Mouse (Mus musculus) lung, embryonic 14.5 days (tissue): ENCODE measurements around the gene Ankrd34a. TPM values are rescaled to one million over a fixed set of nuclear protein-coding genes. Genes with fewer than 3 reads are reported as not detected.
A peak's percentile ranks its signal among the peaks of the same experiment; 100 is the strongest.

Experiments
- ATAC-seq: fragments of 200-750 bp; cut with Nextera tagmentation; 2 replicates; pipeline ENCODE4 v1.8.0; 2017; ENCODE audit warnings: mild to moderate bottlenecking, moderate TSS enrichment, moderate library complexity; ENCODE audit not compliant: insufficient read depth
- DNase-seq: peaks from one replicate; pipeline ENCODE4 v3.0.0-alpha.2; 2015
- H3K27ac ChIP-seq: fragments of 300-500 bp; sonication (generic); 2 replicates; pipeline ENCODE4 v1.5.1; 2014; ENCODE audit warnings: low read depth, mild to moderate bottlenecking, moderate library complexity
- H3K27me3 ChIP-seq: fragments of 300-500 bp; sonication (generic); 2 replicates; pipeline ENCODE4 v1.6.1; 2014; ENCODE audit warnings: low read length, control low read depth; ENCODE audit not compliant: insufficient read depth
- H3K36me3 ChIP-seq: fragments of 300-500 bp; sonication (generic); 2 replicates; pipeline ENCODE4 v1.6.1; 2014; ENCODE audit warnings: control low read depth; ENCODE audit not compliant: insufficient read depth
- H3K4me1 ChIP-seq: fragments of 300-500 bp; sonication (generic); 2 replicates; pipeline ENCODE4 v1.6.1; 2014; ENCODE audit warnings: antibody characterized with exemption, control low read depth; ENCODE audit not compliant: insufficient read depth
- H3K4me2 ChIP-seq: fragments of 300-500 bp; sonication (generic); 2 replicates; pipeline ENCODE4 v1.6.1; 2014; ENCODE audit warnings: mild to moderate bottlenecking
- H3K4me3 ChIP-seq: fragments of 300-500 bp; sonication (generic); 2 replicates; pipeline ENCODE4 v1.5.1; 2014; ENCODE audit warnings: low read depth, low read length
- H3K9ac ChIP-seq: fragments of 300-500 bp; sonication (generic); 2 replicates; pipeline ENCODE4 v1.6.1; 2014
- H3K9me3 ChIP-seq: fragments of 300-500 bp; sonication (generic); 2 replicates; pipeline ENCODE4 v1.6.1; 2016; ENCODE audit warnings: low read depth, low read length, control low read depth
- CTCF ChIP-seq: IDR thresholded peaks from 2 replicates; pipeline ENCODE4 v1.5.1; 2016; ENCODE audit warnings: antibody characterized with exemption, low read depth
- WGBS: fragments of 180-500 bp; shearing (Covaris S2); extraction: QIAGEN DNeasy Blood & Tissue Kit; methylation state at CpG from one replicate; pipeline ENCODE4 v1.1.7; 2014; 5-methylcytosine and 5-hydroxymethylcytosine counted together
- polyA plus RNA-seq: library from polyadenylated mRNA; unstranded; fragments of >200 nt; fragmentation: Nextera tagmentation; extraction: Ambion mirVana; gene quantifications from 2 replicates; pipeline ENCODE4 v1.2.1, GENCODE M21; 2014

Gene Ankrd34a
- 2.0 and 2.5 TPM in 2 replicates for polyA plus RNA-seq

- peak within 1 kb of the TSS; percentile 50 for H3K4me3 ChIP-seq
- DNase-seq (peak; percentile 71), ATAC-seq (no peak)
- H3K4me2 ChIP-seq = peak within 1 kb of the TSS; percentile 97
- peaks cover 8% of the 10 kb centered on the region; the same call in 1 of the 2 replicates for H3K4me1 ChIP-seq
- no peaks in the 10 kb centered on the region for H3K9me3 ChIP-seq
- peak within 1 kb of the TSS; percentile 65 for H3K9ac ChIP-seq
- no peak for TF ChIP-seq CTCF
- no peaks in the 10 kb centered on the region for H3K36me3 ChIP-seq
- peaks cover 34% of the 10 kb centered on the region for H3K27me3 ChIP-seq
- H3K27ac ChIP-seq = peak within 1 kb of the TSS; percentile 75; the same call in 1 of the 2 replicates
- 2% methylated on average over 23 of the region's 23 CpGs for WGBS
These were observed at the start of gene Ankrd34a for GRCm38 (mm10) chr3:96596228-96596707. TSS of gene Ankrd34a (plus strand) at chr3:96596636.

GRCm38 (mm10) chr3:96546880-96547279 is 49.6 kb upstream of the Ankrd34a start:
- H3K4me2 ChIP-seq = no peak overlapping the region
- no peaks in the 10 kb centered on the region for H3K4me1 ChIP-seq
- no peaks in the 10 kb centered on the region for H3K9me3 ChIP-seq
- DNase-seq (no peak), ATAC-seq (no peak)
- no peak for TF ChIP-seq CTCF
- H3K27ac ChIP-seq = no peak overlapping the region
- H3K27me3 ChIP-seq = no peaks in the 10 kb centered on the region
- no peak overlapping the region for H3K4me3 ChIP-seq
- 45% methylated on average over 4 of the region's 4 CpGs for WGBS
- no peaks in the 10 kb centered on the region for H3K36me3 ChIP-seq
- no peak overlapping the region for H3K9ac ChIP-seq

GRCm38 (mm10) chr3:96547389-96547960 is 49.0 kb upstream of the Ankrd34a start:
- H3K4me3 ChIP-seq = no peak overlapping the region
- no peak overlapping the region for H3K9ac ChIP-seq
- H3K4me2 ChIP-seq = peak overlapping the region; percentile 33; the same call in 1 of the 2 replicates
- no peaks in the 10 kb centered on the region for H3K27me3 ChIP-seq
- WGBS = 8% methylated on average over 14 of the region's 14 CpGs
- no peaks in the 10 kb centered on the region for H3K9me3 ChIP-seq
- H3K36me3 ChIP-seq = no peaks in the 10 kb centered on the region
- peak; percentile 82 for TF ChIP-seq CTCF
- H3K4me1 ChIP-seq = no peaks in the 10 kb centered on the region
- DNase-seq (peak; percentile 87), ATAC-seq (peak; percentile 55; the same call in 1 of the 2 replicates)
- no peak overlapping the region for H3K27ac ChIP-seq

GRCm38 (mm10) chr3:96548824-96549223 is 47.6 kb upstream of the Ankrd34a start:
- no peak for TF ChIP-seq CTCF
- Histone ChIP-seq H3K9me3 (no peaks in the 10 kb centered on the region), H3K36me3 (no peaks in the 10 kb centered on the region), H3K27ac (no peak overlapping the region), H3K9ac (no peak overlapping the region), H3K4me2 (no peak overlapping the region), H3K4me3 (no peak overlapping the region), H3K4me1 (no peaks in the 10 kb centered on the region), H3K27me3 (no peaks in the 10 kb centered on the region)
- DNase-seq (no peak), ATAC-seq (no peak)
- 72% methylated on average over 7 of the region's 7 CpGs for WGBS

GRCm38 (mm10) chr3:96549346-96549745 is 47.1 kb upstream of the Ankrd34a start:
- 74% methylated on average over 5 of the region's 5 CpGs for WGBS
- no peak overlapping the region for H3K4me3 ChIP-seq
- ATAC-seq = no peak
- no peaks in the 10 kb centered on the region for H3K9me3 ChIP-seq
- no peak for TF ChIP-seq CTCF
- H3K36me3 ChIP-seq = no peaks in the 10 kb centered on the region
- no peak overlapping the region for H3K4me2 ChIP-seq
- H3K4me1 ChIP-seq = no peaks in the 10 kb centered on the region
- H3K9ac ChIP-seq = no peak overlapping the region
- no peaks in the 10 kb centered on the region for H3K27me3 ChIP-seq
- DNase-seq = no peak
- no peak overlapping the region for H3K27ac ChIP-seq

GRCm38 (mm10) chr3:96551203-96551602 is 45.2 kb upstream of the Ankrd34a start:
- no peak overlapping the region for H3K4me2 ChIP-seq
- WGBS = 5% methylated on average over 8 of the region's 8 CpGs
- peak overlapping the region; percentile 22; the same call in 1 of the 2 replicates for H3K9ac ChIP-seq
- peaks cover 9% of the 10 kb centered on the region; the same call in 1 of the 2 replicates for H3K4me1 ChIP-seq
- H3K36me3 ChIP-seq = no peaks in the 10 kb centered on the region
- peak; percentile 88 for DNase-seq
- ATAC-seq = no peak
- no peak overlapping the region for H3K4me3 ChIP-seq
- H3K9me3 ChIP-seq = no peaks in the 10 kb centered on the region
- H3K27ac ChIP-seq = no peak overlapping the region
- no peaks in the 10 kb centered on the region for H3K27me3 ChIP-seq
- peak; percentile 67 for TF ChIP-seq CTCF

GRCm38 (mm10) chr3:96551890-96552289 is 44.5 kb upstream of the Ankrd34a start:
- ATAC-seq (no peak), DNase-seq (no peak)
- H3K4me1 ChIP-seq = peaks cover 16% of the 10 kb centered on the region; the same call in 1 of the 2 replicates
- peak overlapping the region; percentile 22; the same call in 1 of the 2 replicates for H3K9ac ChIP-seq
- TF ChIP-seq CTCF = no peak
- H3K4me2 ChIP-seq = no peak overlapping the region
- H3K4me3 ChIP-seq = no peak overlapping the region
- no peaks in the 10 kb centered on the region for H3K9me3 ChIP-seq
- H3K27ac ChIP-seq = no peak overlapping the region
- 67% methylated on average over 7 of the region's 7 CpGs for WGBS
- H3K27me3 ChIP-seq = no peaks in the 10 kb centered on the region
- no peaks in the 10 kb centered on the region for H3K36me3 ChIP-seq
